Mouse (Mus musculus) lung, postnatal 0 days (tissue): ENCODE data around the gene Fkrp.

Experiments used
- CTCF ChIP-seq: IDR thresholded peaks from 2 replicates; pipeline ENCODE4 v1.5.1; 2016; ENCODE audit warnings: antibody characterized with exemption, mild to moderate bottlenecking
- EP300 ChIP-seq: IDR thresholded peaks from 2 replicates; pipeline ENCODE4 v1.6.1; 2016; ENCODE audit warnings: antibody characterized with exemption, mild to moderate bottlenecking, control low read depth

- TF ChIP-seq CTCF, result no peak
- no peak for TF ChIP-seq EP300
Observed at GRCm38 (mm10) chr7:16853302-16853831, 36.8 kb upstream of the Fkrp start.
